Mouse (Mus musculus) liver, adult 2 months (tissue): Measurements from ENCODE around the gene Plcl2.

Experiments used
- CTCF ChIP-seq: fragments of 200-500 bp; IDR thresholded peaks from 2 replicates; pipeline ENCODE4 v1.5.1; 2011; ENCODE audit warnings: low read depth, low read length, control low read depth
- POLR2A ChIP-seq: fragments of 200-500 bp; IDR thresholded peaks from 2 replicates; pipeline ENCODE4 v1.6.1; 2011; ENCODE audit warnings: low read length, control low read depth; ENCODE audit not compliant: insufficient read depth; ENCODE audit errors: extremely low read depth

- no peak for TF ChIP-seq CTCF
- no peak for TF ChIP-seq POLR2A
Observed at GRCm38 (mm10) chr17:50483700-50484099, 25.5 kb upstream of the Plcl2 start.
